Mouse (Mus musculus) right cerebral cortex, postnatal 14 days (tissue): ENCODE data around the gene Gzf1.

ENCODE experiments used
- DNase-seq: peaks from one replicate; pipeline ENCODE4 v3.0.0; 2022

Gene Gzf1

DNA sequence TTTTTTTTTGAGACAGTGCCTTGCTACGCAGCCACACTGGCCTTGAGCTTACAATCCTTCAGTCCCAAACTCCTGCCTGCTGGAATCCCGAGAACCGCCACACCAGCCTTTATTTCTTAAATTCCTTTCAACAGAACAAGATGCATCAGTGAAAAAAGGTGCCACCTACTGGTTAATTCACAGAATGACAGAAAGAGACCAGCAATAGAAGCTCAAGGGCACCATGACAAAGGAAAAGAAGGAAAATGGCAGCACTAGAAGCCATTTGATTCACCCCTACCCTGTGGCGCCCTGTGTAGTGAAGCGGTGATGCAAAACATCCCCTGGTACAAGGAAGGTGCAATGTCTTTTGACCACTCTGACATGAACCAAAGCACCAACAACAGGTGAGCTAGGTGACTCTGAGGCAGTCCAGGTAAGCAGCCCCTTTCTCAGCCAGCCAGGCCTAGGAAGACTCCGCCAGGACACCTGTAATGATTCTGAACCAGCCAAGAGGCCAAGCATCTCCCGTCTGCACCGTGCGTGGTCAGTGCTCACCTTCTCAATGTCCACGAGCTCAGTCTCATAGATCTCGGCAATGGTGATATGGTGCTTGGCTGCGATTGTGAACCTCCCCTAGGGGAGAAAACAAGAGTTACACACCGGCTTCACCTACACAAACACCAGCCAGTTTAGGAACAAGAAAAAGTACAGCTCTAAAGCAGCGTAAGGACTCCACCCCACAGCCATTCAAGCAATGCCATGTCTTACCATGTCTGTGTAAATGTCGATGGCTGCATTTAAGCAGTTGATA, 25.8 kb downstream of the Gzf1 start:
- DNase-seq = no peak

DNA sequence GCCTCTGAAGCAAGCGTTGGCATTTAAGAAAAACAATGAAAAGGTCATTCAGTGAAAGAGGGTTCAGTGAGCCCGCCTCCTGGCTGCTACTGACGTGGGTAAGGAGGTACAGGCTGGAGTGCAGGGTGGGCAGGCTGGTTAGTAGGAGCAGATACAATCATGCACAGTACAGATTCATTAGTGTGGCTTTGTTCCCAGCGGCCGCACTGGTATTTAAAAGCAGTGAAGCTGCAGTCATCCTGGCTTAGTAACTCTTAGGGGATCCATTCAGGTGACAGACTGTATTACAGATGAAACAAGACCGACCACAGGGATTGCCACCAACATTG, 26.3 kb downstream of the Gzf1 start:
- no peak for DNase-seq

DNA sequence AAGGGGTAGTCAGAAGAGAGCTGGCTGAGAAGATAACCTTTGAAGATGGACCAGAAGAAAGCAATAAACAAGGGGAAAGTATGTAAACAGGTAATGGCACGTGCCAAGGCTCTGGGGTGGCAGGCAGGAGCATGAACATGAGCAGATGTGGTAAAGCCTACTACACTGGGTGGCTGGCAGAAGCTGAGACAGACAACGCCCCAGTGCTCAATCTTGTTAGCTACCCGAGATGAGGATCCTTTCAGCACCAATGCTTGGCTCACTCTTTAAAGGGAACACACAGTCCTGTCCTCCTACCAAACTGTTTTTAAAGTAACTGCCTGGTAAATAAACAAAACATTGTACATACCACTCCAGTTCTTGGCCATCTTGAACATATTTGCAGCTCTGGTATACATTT, 31.5 kb downstream of the Gzf1 start:
- no peak for DNase-seq

DNA sequence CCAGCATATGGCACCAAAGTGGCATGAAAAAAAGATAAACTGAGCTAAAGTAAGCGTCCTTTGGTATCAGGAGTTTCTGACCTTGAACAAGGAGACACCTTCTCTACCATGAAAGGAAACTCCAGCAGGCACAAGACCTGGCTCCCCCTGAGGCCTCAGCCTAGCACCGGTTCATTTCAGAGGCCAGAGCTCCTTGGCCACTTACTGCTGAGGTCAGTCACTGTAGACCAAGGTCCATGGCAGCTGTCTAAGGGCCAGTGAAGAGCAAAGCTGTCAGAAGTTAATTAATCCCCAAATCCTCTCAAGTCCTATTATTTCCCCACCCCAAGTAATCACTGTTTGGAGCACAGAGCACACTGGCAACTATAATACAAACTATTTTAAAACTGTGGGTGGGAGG, 36.2 kb downstream of the Gzf1 start:
- no peak for DNase-seq

DNA sequence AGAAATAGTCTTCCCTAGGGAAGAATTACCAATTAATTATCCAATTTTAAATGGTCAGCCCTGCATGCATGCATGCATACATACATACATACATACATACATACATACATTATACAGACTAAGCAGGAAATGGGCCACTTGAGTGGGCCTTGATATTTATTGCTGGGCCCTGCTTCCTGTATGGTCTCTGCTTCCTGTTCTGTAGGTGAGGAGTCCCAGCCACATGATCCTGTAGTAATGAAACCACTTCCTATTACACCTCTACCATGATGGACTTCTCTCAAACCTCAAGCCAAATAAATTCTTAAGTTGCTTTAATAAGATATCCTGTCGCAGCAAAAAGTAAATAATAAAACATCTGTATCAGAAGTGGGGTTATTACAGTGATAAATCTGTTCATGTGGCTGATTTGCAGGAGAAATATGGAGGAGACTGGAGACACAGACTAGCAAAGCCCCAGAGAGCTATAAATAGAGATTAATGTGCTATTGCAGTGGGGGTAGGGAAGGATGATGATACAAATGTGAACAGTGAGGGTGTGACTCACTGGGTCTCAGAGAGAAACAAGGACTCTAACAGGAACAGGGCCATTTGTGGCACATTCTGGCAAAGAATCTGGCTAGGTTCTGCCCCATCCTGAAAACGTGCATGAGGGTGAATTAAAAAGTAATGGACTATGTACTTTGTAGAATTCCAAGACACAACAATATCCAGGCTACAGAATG, 38.6 kb downstream of the Gzf1 start:
- no peak for DNase-seq

DNA sequence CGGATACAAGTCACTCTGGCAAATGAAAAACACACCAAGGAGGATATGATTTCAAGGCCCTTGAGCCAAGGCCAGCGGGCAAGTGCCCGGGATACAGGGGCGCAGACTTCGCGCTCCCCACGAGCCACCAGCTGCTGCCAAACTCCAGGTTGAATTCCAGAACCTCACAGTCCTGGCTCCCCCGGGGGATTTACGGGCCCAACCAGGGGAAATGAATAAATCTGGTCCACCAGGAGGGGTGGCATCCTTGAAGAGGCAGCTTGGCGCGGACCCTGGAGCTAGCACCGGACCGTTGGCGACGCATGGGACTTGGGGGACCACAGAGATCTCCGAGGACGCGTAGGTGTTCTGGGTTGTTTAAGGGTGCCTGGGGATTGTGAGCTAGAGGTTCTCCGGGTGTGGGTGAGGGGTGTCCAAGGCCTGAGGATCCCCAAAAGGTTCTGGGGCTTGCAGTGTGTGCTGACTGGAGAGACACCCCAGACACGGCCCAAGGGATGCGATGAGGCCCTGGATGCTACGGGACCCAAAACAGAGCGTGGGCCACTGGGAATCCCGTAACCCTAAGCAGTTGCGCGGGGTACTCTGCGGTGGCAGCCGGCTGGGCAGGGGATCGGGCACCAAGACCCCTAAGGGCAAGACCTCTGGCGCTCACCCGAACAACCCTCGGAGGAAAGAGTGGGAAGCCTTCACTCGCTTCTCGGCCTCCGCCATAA, 50.9 kb downstream of the Gzf1 start:
- peak; percentile 32 for DNase-seq

DNA sequence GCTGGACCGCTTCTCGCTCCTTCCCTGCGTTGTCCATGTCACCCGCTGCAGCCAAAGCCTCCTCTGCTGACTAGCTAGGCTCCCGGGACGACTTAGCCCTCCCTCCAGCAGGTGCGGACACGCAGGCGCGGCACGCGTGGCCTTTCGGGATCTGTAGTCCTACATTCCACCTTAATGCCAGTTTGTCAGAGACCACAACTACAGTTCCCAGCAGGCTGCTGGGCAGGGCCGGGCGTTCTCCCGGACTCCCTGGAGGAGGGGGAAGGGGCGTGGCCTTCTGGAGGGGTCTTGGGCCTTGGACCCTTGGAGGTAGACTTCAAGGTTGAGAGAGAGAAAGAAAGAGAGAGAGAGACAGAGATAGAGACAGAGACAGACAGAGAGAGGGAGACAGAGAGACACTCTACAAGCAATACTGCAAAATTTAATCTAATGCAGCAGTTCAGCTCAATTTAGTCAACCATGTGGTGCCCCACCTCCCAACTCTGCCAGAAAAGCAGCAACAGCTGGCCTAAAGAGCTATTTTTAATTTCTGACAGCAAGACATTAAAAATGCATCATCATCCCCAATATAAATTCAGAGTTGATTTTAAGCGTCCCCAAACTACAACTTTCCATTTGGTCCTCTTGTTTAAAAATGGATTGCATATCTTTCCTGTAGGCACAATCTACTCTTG, 51.6 kb downstream of the Gzf1 start, which contains the start of gene Napb:
Gene Napb (minus strand): TSS at position 141 of the 674 bp plus-strand sequence.
- peak; percentile 93 for DNase-seq
